Comparison of ENCODE assay signal across 23 mouse cellular contexts in the genomic region with DNA sequence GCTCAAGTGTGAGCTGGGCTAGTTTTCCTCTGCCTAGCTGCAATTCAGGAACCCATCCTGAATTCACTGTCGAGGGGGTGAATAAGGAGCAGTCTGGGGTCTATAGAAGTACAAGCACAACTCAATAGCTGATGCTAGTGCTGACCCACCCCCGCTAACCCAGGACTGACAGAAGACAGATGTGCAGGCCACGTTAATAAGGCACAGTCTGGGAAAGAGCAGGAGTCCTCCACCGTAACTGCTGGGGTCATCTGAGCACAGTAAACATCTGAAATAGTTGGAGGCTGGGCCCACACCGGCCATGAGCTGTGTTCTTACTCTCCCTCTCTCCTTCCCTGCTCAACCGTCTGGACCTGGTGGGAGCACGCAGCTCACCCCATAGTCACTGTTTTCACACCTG. TPM values are rescaled to one million over a fixed set of nuclear protein-coding genes. Genes with fewer than 3 reads are reported as not detected.
A peak's percentile ranks its signal among the peaks of the same experiment; 100 is the strongest.
DNase-seq lines count a peak whose midpoint lies in the region; ATAC-seq lines count a peak whose summit lies in the region.
"Had no signal": no experiment of that assay in that cellular context is flagged by ENCODE, and none has a peak within 500 bp of the region (broad histone marks: within the 10 kb centered on the region; RNA-seq: fewer than 3 reads in every experiment).

No protein-coding gene starts in this region.

- 71% methylated on average over 7 of the region's 7 CpGs for WGBS in forebrain, embryonic 10.5 days
- WGBS in forebrain, embryonic 12.5 days = 77% methylated on average over 7 of the region's 7 CpGs
- WGBS in kidney, embryonic 15.5 days = 28% methylated on average over 7 of the region's 7 CpGs
- WGBS in kidney, embryonic 14.5 days = 26% methylated on average over 7 of the region's 7 CpGs
- 35% methylated on average over 7 of the region's 7 CpGs for WGBS in embryonic facial prominence, embryonic 11.5 days
- WGBS in limb, embryonic 12.5 days = 21% methylated on average over 7 of the region's 7 CpGs

- no peak for ATAC-seq in forebrain, embryonic 12.5 days (ENCODE audit: low FRiP score)
- ATAC-seq in kidney, embryonic 15.5 days (replicated peaks; ENCODE audit: low FRiP score) = no peak
- no peak for ATAC-seq in kidney, embryonic 14.5 days (ENCODE audit: low FRiP score, low TSS enrichment)
- ATAC-seq in embryonic facial prominence, embryonic 11.5 days (replicated peaks; ENCODE audit: insufficient number of reproducible peaks, low FRiP score, low TSS enrichment, low read depth) = no peak
- no peak for ATAC-seq in limb, embryonic 12.5 days (ENCODE audit: insufficient number of reproducible peaks, insufficient read depth, low FRiP score, low TSS enrichment, low read depth)
- ATAC-seq: midbrain, embryonic 15.5 days had no signal

- no peaks in the 10 kb centered on the region; the same call in 1 of the 2 replicates for H3K9me3 ChIP-seq in forebrain, embryonic 10.5 days
- H3K9me3 ChIP-seq in forebrain, embryonic 12.5 days = no peaks in the 10 kb centered on the region
- H3K9me3 ChIP-seq in kidney, embryonic 15.5 days (replicated peaks) = no peaks in the 10 kb centered on the region
- 0 out of 2 replicates have a peak, but pooled peaks cover 3% of the 10 kb centered on the region for H3K9me3 ChIP-seq in kidney, embryonic 14.5 days (ENCODE audit: control insufficient read depth, low read length)
- no peaks in the 10 kb centered on the region for H3K9me3 ChIP-seq in embryonic facial prominence, embryonic 11.5 days (replicated peaks; ENCODE audit: control insufficient read depth, low read length)
- H3K9me3 ChIP-seq in limb, embryonic 12.5 days = no peaks in the 10 kb centered on the region
- H3K9me3 ChIP-seq: heart, embryonic 13.5 days; limb, embryonic 15.5 days; lung, embryonic 15.5 days; megakaryocyte, embryonic 14.5 days; midbrain, embryonic 15.5 days; neural tube, embryonic 12.5 days had no signal

- peak overlapping the region; percentile 21; the same call in 1 of the 2 replicates for H3K27ac ChIP-seq in forebrain, embryonic 10.5 days
- no peak overlapping the region for H3K27ac ChIP-seq in forebrain, embryonic 12.5 days
- peak overlapping the region; percentile 2; the same call in 1 of the 2 replicates for H3K27ac ChIP-seq in kidney, embryonic 15.5 days
- no peak overlapping the region for H3K27ac ChIP-seq in kidney, embryonic 14.5 days (ENCODE audit: low read depth, low read length)
- H3K27ac ChIP-seq in embryonic facial prominence, embryonic 11.5 days (replicated peaks; ENCODE audit: low read depth, low read length) = 0 out of 2 replicates have a peak overlapping the region, but pooled peaks have one; percentile 8
- H3K27ac ChIP-seq in limb, embryonic 12.5 days = 0 out of 2 replicates have a peak overlapping the region, but pooled peaks have one; percentile 45
- H3K27ac ChIP-seq: heart, embryonic 13.5 days; limb, embryonic 15.5 days; liver, embryonic 14.5 days; lung, embryonic 15.5 days; midbrain, embryonic 15.5 days; neural tube, embryonic 12.5 days had no signal

- no peak for DNase-seq in forebrain, embryonic 10.5 days (ENCODE audit: extremely low spot score, low spot score)
- DNase-seq in embryonic facial prominence, embryonic 11.5 days (ENCODE audit: low spot score) = peak; percentile 64
- DNase-seq in heart, adult 9 months (ENCODE audit: low spot score in 2 of 2) = no peak
- DNase-seq in B cell, adult 2 months = no peak
- DNase-seq: adrenal gland, postnatal 36 days; cerebellum, adult 9-10 months; gastrocnemius, postnatal 14 days; heart, adult 11 months; kidney, adult 2 months; kidney, postnatal 14 days; lung, postnatal 36 days; thymus, postnatal 25 days had no signal

- no peak overlapping the region for H3K4me2 ChIP-seq in forebrain, embryonic 12.5 days
- H3K4me2 ChIP-seq in kidney, embryonic 15.5 days = no peak overlapping the region
- no peak overlapping the region for H3K4me2 ChIP-seq in kidney, embryonic 14.5 days (replicated peaks; ENCODE audit: low read depth, low read length)
- H3K4me2 ChIP-seq in embryonic facial prominence, embryonic 11.5 days (ENCODE audit: low read depth, low read length) = no peak overlapping the region
- H3K4me2 ChIP-seq in limb, embryonic 12.5 days = no peak overlapping the region
- H3K4me2 ChIP-seq: heart, embryonic 13.5 days; limb, embryonic 15.5 days; lung, embryonic 15.5 days; midbrain, embryonic 15.5 days; neural tube, embryonic 12.5 days had no signal

- H3K36me3 ChIP-seq in forebrain, embryonic 10.5 days (replicated peaks) = peaks cover 62% of the 10 kb centered on the region
- peaks cover 21% of the 10 kb centered on the region for H3K36me3 ChIP-seq in forebrain, embryonic 12.5 days (replicated peaks)
- H3K36me3 ChIP-seq in kidney, embryonic 15.5 days = peaks cover 26% of the 10 kb centered on the region
- H3K36me3 ChIP-seq in kidney, embryonic 14.5 days (ENCODE audit: control insufficient read depth, insufficient read depth, low read length) = peaks cover 18% of the 10 kb centered on the region
- peaks cover 8% of the 10 kb centered on the region for H3K36me3 ChIP-seq in embryonic facial prominence, embryonic 11.5 days (replicated peaks; ENCODE audit: control insufficient read depth, insufficient read depth, low read depth, low read length)
- H3K36me3 ChIP-seq in limb, embryonic 12.5 days = peaks cover 42% of the 10 kb centered on the region

- H3K4me3 ChIP-seq in forebrain, embryonic 10.5 days = no peak overlapping the region
- no peak overlapping the region for H3K4me3 ChIP-seq in forebrain, embryonic 12.5 days (replicated peaks)
- no peak overlapping the region for H3K4me3 ChIP-seq in kidney, embryonic 15.5 days (replicated peaks)
- no peak overlapping the region for H3K4me3 ChIP-seq in kidney, embryonic 14.5 days (ENCODE audit: low read length)
- no peak overlapping the region for H3K4me3 ChIP-seq in embryonic facial prominence, embryonic 11.5 days (ENCODE audit: low read depth, low read length)
- no peak overlapping the region for H3K4me3 ChIP-seq in limb, embryonic 12.5 days (replicated peaks)
- H3K4me3 ChIP-seq: heart, embryonic 13.5 days; limb, embryonic 15.5 days; lung, embryonic 15.5 days; megakaryocyte, embryonic 14.5 days; midbrain, embryonic 15.5 days; neural tube, embryonic 12.5 days had no signal

- peaks cover 62% of the 10 kb centered on the region for H3K4me1 ChIP-seq in forebrain, embryonic 10.5 days
- H3K4me1 ChIP-seq in forebrain, embryonic 12.5 days = peaks cover 58% of the 10 kb centered on the region
- peaks cover 34% of the 10 kb centered on the region for H3K4me1 ChIP-seq in kidney, embryonic 15.5 days
- peaks cover 10% of the 10 kb centered on the region for H3K4me1 ChIP-seq in kidney, embryonic 14.5 days (ENCODE audit: control insufficient read depth, insufficient read depth, low read length)
- no peaks in the 10 kb centered on the region; the same call in 1 of the 2 replicates for H3K4me1 ChIP-seq in embryonic facial prominence, embryonic 11.5 days (ENCODE audit: control insufficient read depth, insufficient read depth, low read length)
- H3K4me1 ChIP-seq in limb, embryonic 12.5 days (replicated peaks) = peaks cover 60% of the 10 kb centered on the region

- no peak overlapping the region for H3K9ac ChIP-seq in forebrain, embryonic 12.5 days
- no peak overlapping the region for H3K9ac ChIP-seq in kidney, embryonic 15.5 days
- H3K9ac ChIP-seq in kidney, embryonic 14.5 days (ENCODE audit: low read depth, low read length) = no peak overlapping the region
- no peak overlapping the region for H3K9ac ChIP-seq in embryonic facial prominence, embryonic 11.5 days (replicated peaks; ENCODE audit: low read length)
- H3K9ac ChIP-seq in limb, embryonic 12.5 days (replicated peaks) = no peak overlapping the region
- H3K9ac ChIP-seq: heart, embryonic 13.5 days; limb, embryonic 15.5 days; liver, embryonic 14.5 days; lung, embryonic 15.5 days; midbrain, embryonic 15.5 days; neural tube, embryonic 12.5 days had no signal

- H3K27me3 ChIP-seq in forebrain, embryonic 10.5 days (ENCODE audit: poor library complexity, severe bottlenecking) = no peaks in the 10 kb centered on the region
- H3K27me3 ChIP-seq in forebrain, embryonic 12.5 days = no peaks in the 10 kb centered on the region
- no peaks in the 10 kb centered on the region for H3K27me3 ChIP-seq in kidney, embryonic 15.5 days
- H3K27me3 ChIP-seq in kidney, embryonic 14.5 days (ENCODE audit: control insufficient read depth, insufficient read depth, low read length) = no peaks in the 10 kb centered on the region
- no peaks in the 10 kb centered on the region for H3K27me3 ChIP-seq in embryonic facial prominence, embryonic 11.5 days (ENCODE audit: control insufficient read depth, insufficient read depth, low read length)
- no peaks in the 10 kb centered on the region for H3K27me3 ChIP-seq in limb, embryonic 12.5 days
- H3K27me3 ChIP-seq: heart, embryonic 13.5 days; limb, embryonic 15.5 days; lung, embryonic 15.5 days; megakaryocyte, embryonic 14.5 days; midbrain, embryonic 15.5 days; neural tube, embryonic 12.5 days had no signal

RNA-seq across cellular contexts. Expression of a gene that starts 59.4 kb away (rescaled TPM):
- 0.52 and 0.92 TPM in 2 replicates for polyA plus RNA-seq in forebrain, embryonic 10.5 days (2016; fragmentation: Nextera tagmentation; extraction: Ambion mirVana)
- 4.7 and 6.3 TPM in 2 replicates for polyA plus RNA-seq in forebrain, embryonic 12.5 days (2016; fragmentation: Nextera tagmentation; extraction: Ambion mirVana)
- polyA plus RNA-seq in kidney, embryonic 15.5 days (2015; fragmentation: Nextera tagmentation; extraction: Ambion mirVana) = 17.1 and 18.6 TPM in 2 replicates
- 10.1 and 12.3 TPM in 2 replicates for polyA plus RNA-seq in kidney, embryonic 14.5 days (2014; fragmentation: Nextera tagmentation; extraction: Ambion mirVana)
- 3.4 and 3.9 TPM in 2 replicates for polyA plus RNA-seq in embryonic facial prominence, embryonic 11.5 days (2014; fragmentation: Nextera tagmentation; extraction: Ambion mirVana)
- 0.49 and 0.74 TPM in 2 replicates for polyA plus RNA-seq in limb, embryonic 12.5 days (2016; fragmentation: Nextera tagmentation; extraction: Ambion mirVana)

Comparison
In these comparisons a context has a peak if more than half of its experiments do, and no peak if none do; other contexts are left out.
1. H3K27ac ChIP-seq: peak in forebrain, embryonic 10.5 days (single experiment), kidney, embryonic 15.5 days (single experiment), embryonic facial prominence, embryonic 11.5 days (single experiment) and limb, embryonic 12.5 days (single experiment); none in forebrain, embryonic 12.5 days (single experiment) and kidney, embryonic 14.5 days (single experiment).